Mouse (Mus musculus) intestine, embryonic 15.5 days (tissue): ENCODE data around the gene Def6. TPM values are rescaled to one million over a fixed set of nuclear protein-coding genes. Genes with fewer than 3 reads are reported as not detected.

ENCODE experiments used
- ATAC-seq: fragments of 200-750 bp; cut with Nextera tagmentation; 2 replicates; pipeline ENCODE4 v1.8.0; 2017; ENCODE audit warnings: moderate TSS enrichment, moderate library complexity
- H3K27ac ChIP-seq: fragments of 300-500 bp; sonication (generic); 2 replicates; pipeline ENCODE4 v1.5.1; 2015; ENCODE audit warnings: mild to moderate bottlenecking, inconsistent platforms
- H3K27me3 ChIP-seq: fragments of 300-500 bp; sonication (generic); replicated peaks from 2 replicates; pipeline ENCODE4 v1.6.1; 2015; ENCODE audit warnings: inconsistent platforms
- H3K36me3 ChIP-seq: fragments of 300-500 bp; sonication (generic); 2 replicates; pipeline ENCODE4 v1.6.1; 2015; ENCODE audit warnings: inconsistent platforms
- H3K4me1 ChIP-seq: fragments of 300-500 bp; sonication (generic); replicated peaks from 2 replicates; pipeline ENCODE4 v1.6.1; 2015; ENCODE audit warnings: inconsistent platforms
- H3K4me2 ChIP-seq: fragments of 300-500 bp; sonication (generic); replicated peaks from 2 replicates; pipeline ENCODE4 v1.6.1; 2015; ENCODE audit warnings: mild to moderate bottlenecking, inconsistent platforms
- H3K4me3 ChIP-seq: fragments of 300-500 bp; sonication (generic); replicated peaks from 2 replicates; pipeline ENCODE4 v1.5.1; 2015; ENCODE audit warnings: inconsistent platforms
- H3K9ac ChIP-seq: fragments of 300-500 bp; sonication (generic); 2 replicates; pipeline ENCODE4 v1.6.1; 2015; ENCODE audit warnings: inconsistent platforms
- H3K9me3 ChIP-seq: fragments of 300-500 bp; sonication (generic); 2 replicates; pipeline ENCODE4 v1.6.1; 2016; ENCODE audit warnings: inconsistent platforms
- WGBS: fragments of 180-500 bp; shearing (Covaris S2); methylation state at CpG from one replicate; pipeline ENCODE4 v1.1.7; 2015; 5-methylcytosine and 5-hydroxymethylcytosine counted together
- polyA plus RNA-seq: library from polyadenylated mRNA; unstranded; fragments of >200 nt; fragmentation: Nextera tagmentation; extraction: Ambion mirVana; gene quantifications from 2 replicates; pipeline ENCODE4 v1.2.1, GENCODE M21; 2015

Def6 gene
- polyA plus RNA-seq, 1 experiment from 2014 or later: 4.3 TPM

DNA sequence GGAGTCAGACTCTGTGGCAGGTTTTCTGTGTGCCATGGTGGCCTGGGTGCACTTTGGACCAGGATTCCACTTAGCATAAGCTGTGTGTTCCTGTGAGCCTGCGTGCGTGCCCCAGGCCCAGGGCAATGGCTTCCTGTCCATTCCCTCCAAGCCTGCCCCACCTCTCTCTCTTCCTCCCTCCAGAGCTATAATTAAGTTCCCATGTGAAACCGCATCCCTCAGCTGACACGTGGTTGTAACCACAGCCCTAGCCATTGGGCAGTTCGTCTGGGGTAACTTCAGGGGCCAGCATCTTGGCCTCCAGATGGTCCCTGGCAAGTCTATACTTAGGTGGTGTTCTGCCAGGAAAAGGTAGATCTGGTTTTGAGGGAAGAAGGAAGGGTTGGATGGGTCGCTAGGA is 40.0 kb downstream of the Def6 start:
- Histone ChIP-seq H3K9me3 (no peaks in the 10 kb centered on the region), H3K9ac (no peak overlapping the region), H3K4me2 (no peak overlapping the region), H3K4me1 (peaks cover 18% of the 10 kb centered on the region), H3K27ac (no peak overlapping the region), H3K4me3 (no peak overlapping the region), H3K27me3 (no peaks in the 10 kb centered on the region), H3K36me3 (no peaks in the 10 kb centered on the region)
- 62% methylated on average over 6 of the region's 6 CpGs for WGBS
- ATAC-seq: no peak

DNA sequence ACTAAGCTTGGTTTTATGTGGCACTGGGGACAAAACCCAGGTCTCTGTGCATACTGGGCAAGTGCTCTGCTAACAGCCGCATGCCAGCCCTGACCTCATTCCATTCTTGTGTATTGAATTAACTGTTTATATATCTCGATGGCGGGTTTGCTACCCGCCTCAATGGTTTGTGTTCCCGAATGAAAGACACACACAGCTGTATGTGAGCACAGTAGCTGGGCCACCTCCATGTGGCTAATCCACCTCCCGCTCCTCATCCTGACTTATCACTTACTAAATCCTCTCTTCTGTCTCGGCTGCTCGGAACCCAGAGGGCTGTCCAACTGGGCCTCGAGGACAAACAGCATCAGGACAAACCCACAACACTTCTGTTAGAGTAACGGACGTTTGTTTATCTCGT is 41.5 kb downstream of the Def6 start:
- Histone ChIP-seq H3K9me3 (no peaks in the 10 kb centered on the region), H3K36me3 (no peaks in the 10 kb centered on the region), H3K4me1 (peaks cover 20% of the 10 kb centered on the region), H3K4me3 (no peak overlapping the region), H3K9ac (no peak overlapping the region), H3K4me2 (no peak overlapping the region), H3K27me3 (no peaks in the 10 kb centered on the region), H3K27ac (no peak overlapping the region)
- 65% methylated on average over 12 of the region's 12 CpGs for WGBS
- no peak for ATAC-seq

DNA sequence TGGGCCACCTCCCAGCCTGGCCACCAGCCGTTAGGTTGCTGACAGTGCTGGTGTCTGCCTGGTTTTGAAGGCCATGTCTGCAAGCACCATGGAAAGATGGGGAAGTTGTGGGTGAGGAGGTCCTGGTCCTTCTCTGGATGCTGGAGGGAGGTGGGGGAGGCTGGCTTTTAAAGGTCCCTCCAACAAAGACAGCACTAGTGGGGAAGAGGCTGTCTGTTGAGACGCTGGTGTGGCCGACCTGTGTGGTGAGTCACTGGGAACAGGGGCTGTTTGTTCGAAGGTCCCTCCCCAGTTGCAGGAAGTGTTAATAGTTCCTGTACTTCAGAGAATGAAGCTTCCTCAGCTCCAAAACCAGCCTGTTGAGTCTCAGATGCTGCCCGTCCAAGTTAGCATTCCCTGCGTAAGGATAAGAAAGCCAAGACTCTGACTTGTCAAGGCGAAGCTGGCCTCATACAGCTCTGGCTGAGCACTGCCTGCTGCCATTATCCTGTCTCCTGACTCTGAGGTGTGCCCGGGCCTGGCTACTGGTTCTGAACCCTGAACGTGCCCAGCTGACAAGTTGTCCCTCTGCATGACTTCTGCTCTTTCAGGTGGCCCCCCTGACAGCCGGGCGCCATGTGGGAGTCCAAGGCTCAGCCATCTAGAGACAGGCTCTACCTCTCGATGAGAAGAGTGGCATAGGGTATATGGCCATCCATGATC is 44.2 kb downstream of the Def6 start:
- 74% methylated on average over 12 of the region's 12 CpGs for WGBS

DNA sequence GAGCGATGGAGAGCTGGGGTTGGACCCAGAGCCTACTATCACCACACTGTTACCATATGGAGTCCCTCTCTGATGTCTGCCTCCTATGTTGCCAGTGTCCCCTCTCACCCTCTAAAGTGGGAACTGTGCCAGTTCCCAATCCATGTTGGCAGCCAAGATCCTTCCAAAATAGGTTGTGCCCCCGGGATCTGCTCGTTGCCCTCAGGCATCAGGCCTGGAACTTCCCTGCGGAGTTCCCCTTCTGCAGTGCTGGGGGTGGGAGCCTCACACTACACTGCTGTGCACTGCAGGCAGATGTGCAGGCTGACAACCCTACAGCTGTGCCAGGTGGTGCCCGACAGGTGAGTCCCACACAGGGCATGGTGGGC is 44.7 kb downstream of the Def6 start:
- 85% methylated on average over 5 of the region's 5 CpGs for WGBS
- no peaks in the 10 kb centered on the region for H3K27me3 ChIP-seq
- H3K4me2 ChIP-seq: no peak overlapping the region
- peaks cover 28% of the 10 kb centered on the region for H3K4me1 ChIP-seq
- ATAC-seq: no peak
- H3K27ac ChIP-seq: no peak overlapping the region
- no peaks in the 10 kb centered on the region for H3K36me3 ChIP-seq
- no peak overlapping the region for H3K4me3 ChIP-seq
- H3K9me3 ChIP-seq: no peaks in the 10 kb centered on the region
- no peak overlapping the region for H3K9ac ChIP-seq

More for the DNA sequence above, 44.2 kb downstream of the Def6 start:
- Histone ChIP-seq H3K4me1 (peaks cover 23% of the 10 kb centered on the region), H3K4me2 (no peak overlapping the region), H3K27ac (no peak overlapping the region), H3K9me3 (no peaks in the 10 kb centered on the region), H3K4me3 (no peak overlapping the region), H3K9ac (no peak overlapping the region), H3K36me3 (no peaks in the 10 kb centered on the region), H3K27me3 (no peaks in the 10 kb centered on the region)
- ATAC-seq: no peak

DNA sequence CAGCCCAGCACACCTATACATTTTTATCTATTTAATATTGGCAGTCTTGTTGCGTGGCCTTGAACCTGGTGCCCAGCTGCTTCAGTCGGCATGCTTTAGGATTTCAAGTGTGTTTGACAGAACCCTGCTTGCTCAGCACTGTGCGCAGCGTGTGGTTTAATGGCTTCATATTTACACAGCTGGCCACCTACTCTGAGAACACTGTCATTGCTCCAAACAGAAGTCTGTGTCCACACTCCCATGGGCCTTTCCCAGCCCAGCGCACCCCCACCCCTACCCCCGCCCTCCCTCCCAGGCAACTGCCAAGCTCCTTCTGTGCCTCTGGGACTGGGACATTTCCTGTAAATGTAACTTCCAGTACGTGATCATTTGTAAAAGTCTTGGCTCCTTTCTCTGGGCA is 45.6 kb downstream of the Def6 start:
- ATAC-seq: peak; percentile 61
- Histone ChIP-seq H3K4me3 (no peak overlapping the region), H3K9ac (no peak overlapping the region), H3K36me3 (no peaks in the 10 kb centered on the region), H3K27ac (no peak overlapping the region), H3K9me3 (no peaks in the 10 kb centered on the region), H3K27me3 (no peaks in the 10 kb centered on the region), H3K4me2 (no peak overlapping the region), H3K4me1 (peaks cover 34% of the 10 kb centered on the region)
- WGBS: 66% methylated on average over 7 of the region's 7 CpGs

DNA sequence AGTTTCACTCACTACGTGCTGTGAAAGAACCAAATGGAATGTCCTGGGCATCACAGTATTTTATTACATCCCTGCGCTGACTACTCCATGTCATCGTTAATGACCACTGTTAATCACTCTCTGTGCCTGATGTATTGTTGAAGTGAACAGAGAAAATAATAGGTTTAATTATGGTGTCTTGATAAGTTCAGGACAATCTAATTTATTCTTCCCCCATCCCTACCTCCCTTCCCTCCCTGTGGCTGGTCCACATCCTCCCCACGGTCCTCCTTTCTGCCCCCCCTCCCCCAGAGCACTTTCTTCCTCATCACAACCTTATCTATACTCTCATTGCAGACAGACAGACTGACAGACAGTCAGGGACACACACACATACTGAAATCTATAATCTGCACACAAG is 47.2 kb downstream of the Def6 start:
- no peak overlapping the region for H3K9ac ChIP-seq
- H3K4me1 ChIP-seq: peaks cover 34% of the 10 kb centered on the region
- ATAC-seq: no peak
- H3K9me3 ChIP-seq: no peaks in the 10 kb centered on the region
- 60% methylated on average over 4 of the region's 4 CpGs for WGBS
- no peaks in the 10 kb centered on the region for H3K27me3 ChIP-seq
- H3K36me3 ChIP-seq: no peaks in the 10 kb centered on the region
- no peak overlapping the region for H3K4me3 ChIP-seq
- no peak overlapping the region for H3K27ac ChIP-seq
- H3K4me2 ChIP-seq: no peak overlapping the region

DNA sequence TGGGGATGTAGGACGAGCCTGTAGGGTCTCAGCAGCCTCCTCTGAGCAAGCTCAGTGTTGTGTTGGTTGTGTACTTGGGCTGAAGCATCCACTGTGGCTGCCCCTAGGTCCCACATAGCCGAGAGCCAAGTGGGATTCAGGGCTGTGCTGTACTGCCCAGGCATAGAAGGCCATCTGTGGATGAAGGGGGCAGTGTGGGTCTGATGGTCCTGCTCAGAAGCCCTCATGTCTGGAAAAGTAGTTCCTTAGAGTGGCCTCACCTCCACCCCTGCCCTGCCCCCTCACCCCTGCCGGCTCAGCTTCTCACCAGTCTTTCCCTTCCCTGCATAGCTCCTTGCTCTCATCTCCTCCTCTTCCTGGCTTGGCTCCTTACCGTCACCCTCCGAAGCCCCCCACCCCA is 48.1 kb downstream of the Def6 start:
- H3K4me2 ChIP-seq: no peak overlapping the region

DNA sequence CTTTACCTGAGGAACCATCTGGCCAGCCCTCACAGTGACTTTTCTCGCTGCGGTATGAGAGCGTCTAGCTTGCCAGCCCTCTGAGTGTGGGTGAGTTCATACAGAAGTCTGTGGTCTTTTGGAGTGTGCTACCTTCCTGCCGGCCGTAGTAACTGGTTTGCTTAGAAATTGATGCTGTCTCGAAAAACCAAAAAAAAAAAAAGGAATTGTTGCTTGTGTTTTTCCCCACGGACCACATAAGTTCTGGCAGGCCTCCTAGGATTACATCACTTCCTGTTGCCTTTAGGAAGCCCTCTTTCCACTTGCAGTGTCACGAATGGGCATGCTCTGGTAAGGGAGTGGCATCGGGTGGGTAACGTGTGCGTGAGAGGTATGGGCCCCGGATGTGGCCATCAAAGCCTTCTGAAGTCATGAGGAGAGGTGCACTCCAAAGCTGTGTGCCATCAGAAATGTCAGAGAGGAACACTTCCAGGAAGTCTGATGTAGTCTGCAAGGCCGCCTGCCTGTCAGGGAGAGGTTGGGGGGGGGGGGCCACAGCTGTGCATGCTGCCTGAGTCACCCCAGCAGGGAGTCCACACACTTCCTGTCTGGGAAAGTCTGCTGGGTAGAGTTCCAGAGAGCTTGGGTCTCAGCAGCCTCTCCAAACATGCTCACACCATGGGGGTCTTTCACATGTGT is 49.2 kb downstream of the Def6 start:
- H3K4me1 ChIP-seq: peaks cover 28% of the 10 kb centered on the region
- H3K9ac ChIP-seq: no peak overlapping the region

More for the DNA sequence above, 48.1 kb downstream of the Def6 start:
- H3K4me1 ChIP-seq: peaks cover 34% of the 10 kb centered on the region
- no peak overlapping the region; the same call in 1 of the 2 replicates for H3K9ac ChIP-seq
- 43% methylated on average over 5 of the region's 5 CpGs for WGBS
- no peaks in the 10 kb centered on the region for H3K36me3 ChIP-seq
- ATAC-seq: no peak
- H3K9me3 ChIP-seq: no peaks in the 10 kb centered on the region
- H3K27ac ChIP-seq: no peak overlapping the region
- no peaks in the 10 kb centered on the region for H3K27me3 ChIP-seq
- H3K4me3 ChIP-seq: no peak overlapping the region

DNA sequence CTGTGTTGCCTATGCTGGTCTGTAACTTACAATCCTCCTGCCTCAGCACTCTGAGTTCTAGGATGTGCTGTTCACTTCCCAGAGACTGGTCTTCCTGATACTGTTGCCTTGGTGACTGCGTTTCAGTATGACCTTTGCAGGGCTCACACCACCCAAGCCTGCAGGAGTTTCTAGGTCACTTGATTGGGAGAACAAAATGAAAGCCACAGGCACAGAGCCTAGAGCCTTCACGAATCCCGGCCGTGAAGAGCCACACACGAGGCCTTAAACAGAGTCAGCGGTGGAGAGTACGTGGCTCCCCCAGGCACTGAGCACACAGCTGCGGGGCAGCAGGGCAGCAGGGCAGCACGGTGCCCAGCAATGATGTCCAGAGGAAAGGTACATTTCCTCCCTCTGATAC is 50.7 kb downstream of the Def6 start:
- Histone ChIP-seq H3K9me3 (no peaks in the 10 kb centered on the region), H3K27me3 (no peaks in the 10 kb centered on the region), H3K4me3 (no peak overlapping the region), H3K36me3 (no peaks in the 10 kb centered on the region), H3K27ac (no peak overlapping the region), H3K9ac (no peak overlapping the region), H3K4me2 (no peak overlapping the region), H3K4me1 (peaks cover 25% of the 10 kb centered on the region)
- ATAC-seq: no peak
- WGBS: 90% methylated on average over 9 of the region's 9 CpGs

More for the DNA sequence above, 49.2 kb downstream of the Def6 start:
- peak overlapping the region; percentile 18 for H3K4me2 ChIP-seq
- no peaks in the 10 kb centered on the region for H3K36me3 ChIP-seq
- H3K4me3 ChIP-seq: no peak overlapping the region
- H3K9me3 ChIP-seq: no peaks in the 10 kb centered on the region
- peak; percentile 59 for ATAC-seq
- H3K27me3 ChIP-seq: no peaks in the 10 kb centered on the region
- 45% methylated on average over 13 of the region's 13 CpGs for WGBS
- peak overlapping the region; percentile 73 for H3K27ac ChIP-seq

DNA sequence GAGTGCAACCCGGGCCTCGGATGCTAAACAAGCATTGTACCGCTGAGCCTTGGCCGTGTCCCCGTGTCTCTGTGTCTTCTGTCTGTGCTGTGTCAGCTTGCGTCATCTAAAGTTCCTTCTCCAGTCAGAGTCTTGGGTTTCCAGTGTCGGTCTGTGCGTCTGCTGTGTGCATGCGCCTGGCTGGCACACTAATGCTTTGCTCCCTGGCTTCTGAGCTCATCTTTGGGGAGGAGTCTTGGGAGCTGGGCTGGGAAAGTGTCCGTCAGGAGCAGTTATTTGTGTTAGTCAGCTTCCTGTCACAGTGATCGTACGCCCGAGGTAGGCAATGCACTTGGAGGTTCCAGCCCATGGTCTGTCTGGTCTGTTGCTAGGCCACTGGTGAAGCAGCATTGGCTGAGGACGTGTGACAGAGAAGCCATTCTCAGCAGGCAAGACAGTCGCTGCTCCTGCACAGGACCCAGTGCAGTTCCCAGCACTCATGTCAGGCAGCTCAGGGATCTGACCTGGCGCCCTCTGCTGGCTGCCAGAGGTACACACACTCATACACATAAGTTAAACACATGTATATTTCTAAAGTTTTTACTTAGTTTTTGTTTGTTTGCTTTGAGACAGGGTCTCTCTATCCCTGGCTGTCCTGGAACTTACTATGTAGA is 52.4 kb downstream of the Def6 start:
- no peak for ATAC-seq
- Histone ChIP-seq H3K4me1 (peaks cover 40% of the 10 kb centered on the region), H3K4me2 (no peak overlapping the region), H3K27me3 (no peaks in the 10 kb centered on the region), H3K9ac (no peak overlapping the region), H3K4me3 (no peak overlapping the region), H3K9me3 (no peaks in the 10 kb centered on the region), H3K36me3 (no peaks in the 10 kb centered on the region), H3K27ac (no peak overlapping the region)
- 80% methylated on average over 16 of the region's 16 CpGs for WGBS

DNA sequence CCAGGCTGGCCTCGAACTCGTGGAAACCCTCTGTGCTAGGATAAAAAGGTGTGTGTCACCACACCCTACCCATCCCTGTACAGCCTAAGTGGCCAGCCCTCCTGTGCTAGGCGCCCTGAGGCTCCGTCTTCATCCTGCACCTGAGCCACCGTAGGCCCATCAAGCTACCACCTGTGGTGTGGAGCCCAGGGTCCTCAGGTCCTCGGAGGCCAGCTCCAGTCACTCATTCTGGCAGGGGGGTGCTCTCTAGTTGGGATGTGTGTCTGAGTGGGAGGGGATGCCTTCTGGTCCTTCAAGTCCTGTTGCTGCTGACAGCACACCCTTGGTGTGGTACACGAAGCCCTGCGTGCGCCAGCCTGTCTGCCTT is 52.9 kb downstream of the Def6 start:
- H3K9me3 ChIP-seq: no peaks in the 10 kb centered on the region
- H3K4me3 ChIP-seq: no peak overlapping the region
- 87% methylated on average over 9 of the region's 9 CpGs for WGBS
- no peak overlapping the region for H3K4me2 ChIP-seq
- H3K27ac ChIP-seq: no peak overlapping the region
- no peak for ATAC-seq
- peaks cover 42% of the 10 kb centered on the region for H3K4me1 ChIP-seq
- no peak overlapping the region for H3K9ac ChIP-seq
- no peaks in the 10 kb centered on the region for H3K36me3 ChIP-seq
- no peaks in the 10 kb centered on the region for H3K27me3 ChIP-seq

DNA sequence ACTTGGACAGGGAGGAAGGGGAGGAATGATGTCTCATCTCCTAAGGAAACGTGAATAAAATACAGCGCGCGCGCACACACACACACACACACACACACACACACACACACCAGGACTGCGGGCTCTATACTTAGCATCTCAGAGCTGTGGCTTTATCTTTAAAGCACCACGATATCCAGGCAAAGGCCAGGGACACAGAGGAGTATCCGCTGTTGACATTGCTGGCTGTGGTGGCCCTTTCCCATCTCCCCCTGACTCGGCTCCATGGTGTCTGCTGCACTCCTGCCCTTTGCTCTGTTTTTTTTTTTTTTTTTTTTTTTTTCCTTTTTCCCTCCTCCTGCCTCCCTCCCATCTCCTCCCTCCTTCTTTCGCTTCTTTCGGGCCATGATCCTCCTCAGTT is 54.2 kb downstream of the Def6 start:
- Histone ChIP-seq H3K4me3 (no peak overlapping the region), H3K27ac (no peak overlapping the region), H3K4me2 (no peak overlapping the region), H3K27me3 (no peaks in the 10 kb centered on the region), H3K9ac (no peak overlapping the region; the same call in 1 of the 2 replicates), H3K36me3 (no peaks in the 10 kb centered on the region), H3K9me3 (no peaks in the 10 kb centered on the region), H3K4me1 (peaks cover 33% of the 10 kb centered on the region)
- WGBS: 58% methylated on average over 11 of the region's 11 CpGs
- ATAC-seq: no peak
